Mouse (Mus musculus): ENCODE measurements around the gene Msi2.

The Msi2 gene

GRCm38 (mm10) chr11:88449180-88449579, 269.1 kb downstream of the Msi2 start:
- in situ Hi-C loops (cut with MseI, MboI) = no loop called here

- in situ Hi-C loops (cut with MseI, MboI) = no loop called here
Observed at GRCm38 (mm10) chr11:88448571-88448970, 269.7 kb downstream of the Msi2 start.

- in situ Hi-C loops (cut with MseI, MboI) = no loop called here
Observed at GRCm38 (mm10) chr11:88447350-88447749, 271.0 kb downstream of the Msi2 start.

GRCm38 (mm10) chr11:88443905-88444304, 274.4 kb downstream of the Msi2 start:
- in situ Hi-C loops (cut with MseI, MboI) = no loop called here

- in situ Hi-C loops (cut with MseI, MboI) = no loop called here
Observed at GRCm38 (mm10) chr11:88443291-88443690, 275.0 kb downstream of the Msi2 start.

- in situ Hi-C loops (cut with MseI, MboI) = no loop called here
Observed at GRCm38 (mm10) chr11:88441871-88442740, 276.2 kb downstream of the Msi2 start.

GRCm38 (mm10) chr11:88438659-88439058, 279.7 kb downstream of the Msi2 start:
- in situ Hi-C loops (cut with MseI, MboI) = no loop called here

GRCm38 (mm10) chr11:88436596-88436995, 281.7 kb downstream of the Msi2 start:
- in situ Hi-C loops (cut with MseI, MboI) = no loop called here

GRCm38 (mm10) chr11:88435543-88435942, 282.8 kb downstream of the Msi2 start:
- in situ Hi-C loops (cut with MseI, MboI) = no loop called here

- in situ Hi-C loops (cut with MseI, MboI) = no loop called here
Observed at GRCm38 (mm10) chr11:88431363-88432269, 286.7 kb downstream of the Msi2 start.

- in situ Hi-C loops (cut with MseI, MboI) = no loop called here
Observed at GRCm38 (mm10) chr11:88430292-88430691, 288.0 kb downstream of the Msi2 start.

GRCm38 (mm10) chr11:88429680-88430079, 288.6 kb downstream of the Msi2 start:
- in situ Hi-C loops (cut with MseI, MboI) = no loop called here

- in situ Hi-C loops (cut with MseI, MboI) = no loop called here
Observed at GRCm38 (mm10) chr11:88425631-88426101, 292.6 kb downstream of the Msi2 start.

GRCm38 (mm10) chr11:88424034-88424767, 294.1 kb downstream of the Msi2 start:
- in situ Hi-C loops (cut with MseI, MboI) = no loop called here

- in situ Hi-C loops (cut with MseI, MboI) = no loop called here
Observed at GRCm38 (mm10) chr11:88421057-88421578, 297.2 kb downstream of the Msi2 start.

- in situ Hi-C loops (cut with MseI, MboI) = no loop called here
Observed at GRCm38 (mm10) chr11:88419657-88420366, 298.5 kb downstream of the Msi2 start.

- in situ Hi-C loops (cut with MseI, MboI) = no loop called here
Observed at GRCm38 (mm10) chr11:88419064-88419463, 299.2 kb downstream of the Msi2 start.

- in situ Hi-C loops (cut with MseI, MboI) = no loop called here
Observed at GRCm38 (mm10) chr11:88414157-88414870, 304.0 kb downstream of the Msi2 start.

GRCm38 (mm10) chr11:88412423-88413094, 305.8 kb downstream of the Msi2 start:
- in situ Hi-C loops (cut with MseI, MboI) = no loop called here

Data from mouse trophoblast stem cell (cell line).